Mouse (Mus musculus): ENCODE data around the gene Plcd3. TPM values are rescaled to one million over a fixed set of nuclear protein-coding genes. Genes with fewer than 3 reads are reported as not detected.

The Plcd3 gene
- total RNA-seq, 2 experiments from 2014 or later = 9.3 to 10.2 TPM

- DNase-seq (ENCODE audit: low spot score in 2 of 2) = no peak
- H3K4me3 ChIP-seq = no peak overlapping the region; the same call in 1 of the 2 replicates
Observed at GRCm38 (mm10) chr11:103080323-103081091, 21.0 kb downstream of the Plcd3 start.

GRCm38 (mm10) chr11:103078131-103078530 lies 23.3 kb downstream of the Plcd3 start:
- TF ChIP-seq CTCF (conservative IDR thresholded peaks at IDR 0.05) = no peak
- no peak overlapping the region for H3K4me3 ChIP-seq
- no peak overlapping the region for H3K27ac ChIP-seq
- DNase-seq (ENCODE audit: low spot score in 2 of 2) = no peak

More at GRCm38 (mm10) chr11:103080323-103081091, 21.0 kb downstream of the Plcd3 start:
- H3K27ac ChIP-seq = no peak overlapping the region
- peak; percentile 36 for TF ChIP-seq CTCF (conservative IDR thresholded peaks at IDR 0.05)

- no peak for TF ChIP-seq CTCF (conservative IDR thresholded peaks at IDR 0.05)
- DNase-seq (ENCODE audit: low spot score in 2 of 2) = no peak
- no peak overlapping the region for H3K27ac ChIP-seq
- no peak overlapping the region for H3K4me3 ChIP-seq
Observed at GRCm38 (mm10) chr11:103076581-103076980, 24.9 kb downstream of the Plcd3 start.

- TF ChIP-seq CTCF (conservative IDR thresholded peaks at IDR 0.05) = no peak
- Histone ChIP-seq H3K4me3 (no peak overlapping the region), H3K27ac (no peak overlapping the region)
- no peak for DNase-seq (ENCODE audit: low spot score in 2 of 2)
Observed at GRCm38 (mm10) chr11:103076010-103076409, 25.4 kb downstream of the Plcd3 start.

GRCm38 (mm10) chr11:103074796-103075323 lies 26.6 kb downstream of the Plcd3 start:
- DNase-seq (ENCODE audit: low spot score in 2 of 2) = no peak
- H3K4me3 ChIP-seq = no peak overlapping the region
- no peak for TF ChIP-seq CTCF (conservative IDR thresholded peaks at IDR 0.05)
- peak overlapping the region; percentile 3; the same call in 1 of the 2 replicates for H3K27ac ChIP-seq

GRCm38 (mm10) chr11:103074121-103074650 lies 27.3 kb downstream of the Plcd3 start:
- DNase-seq (ENCODE audit: low spot score in 2 of 2) = no peak
- Histone ChIP-seq H3K4me3 (no peak overlapping the region), H3K27ac (no peak overlapping the region; the same call in 1 of the 2 replicates)
- no peak for TF ChIP-seq CTCF (conservative IDR thresholded peaks at IDR 0.05)

GRCm38 (mm10) chr11:103073671-103074070 lies 27.8 kb downstream of the Plcd3 start:
- peak in 1 of 2 experiments; percentile 9 for DNase-seq (ENCODE audit: low spot score in 2 of 2)
- no peak overlapping the region for H3K27ac ChIP-seq
- no peak for TF ChIP-seq CTCF (conservative IDR thresholded peaks at IDR 0.05)
- no peak overlapping the region for H3K4me3 ChIP-seq

- no peak for TF ChIP-seq CTCF (conservative IDR thresholded peaks at IDR 0.05)
- no peak overlapping the region for H3K4me3 ChIP-seq
- no peak overlapping the region for H3K27ac ChIP-seq
- DNase-seq (ENCODE audit: low spot score in 2 of 2) = peak in 1 of 2 experiments; percentile 8
Observed at GRCm38 (mm10) chr11:103070322-103070880, 31.1 kb downstream of the Plcd3 start.

GRCm38 (mm10) chr11:103069731-103070130 lies 31.7 kb downstream of the Plcd3 start:
- H3K4me3 ChIP-seq = no peak overlapping the region
- TF ChIP-seq CTCF (conservative IDR thresholded peaks at IDR 0.05) = no peak
- H3K27ac ChIP-seq = no peak overlapping the region
- peak in 1 of 2 experiments; percentile 8 for DNase-seq (ENCODE audit: low spot score in 2 of 2)

GRCm38 (mm10) chr11:103068884-103069283 lies 32.6 kb downstream of the Plcd3 start:
- DNase-seq (ENCODE audit: low spot score in 2 of 2) = peak in 1 of 2 experiments; percentile 6
- Histone ChIP-seq H3K27ac (no peak overlapping the region), H3K4me3 (no peak overlapping the region)
- no peak for TF ChIP-seq CTCF (conservative IDR thresholded peaks at IDR 0.05)

- Histone ChIP-seq H3K4me3 (no peak overlapping the region), H3K27ac (peak overlapping the region; percentile 43; the same call in 1 of the 2 replicates)
- TF ChIP-seq CTCF (conservative IDR thresholded peaks at IDR 0.05) = no peak
- DNase-seq (ENCODE audit: low spot score in 2 of 2) = peak in 1 of 2 experiments; percentile 9
Observed at GRCm38 (mm10) chr11:103068272-103068671, 33.2 kb downstream of the Plcd3 start.

- Histone ChIP-seq H3K4me3 (no peak overlapping the region), H3K27ac (peak overlapping the region; percentile 43; the same call in 1 of the 2 replicates)
- DNase-seq (ENCODE audit: low spot score in 2 of 2) = peak in 1 of 2 experiments; percentile 9
- no peak for TF ChIP-seq CTCF (conservative IDR thresholded peaks at IDR 0.05)
Observed at GRCm38 (mm10) chr11:103067457-103068001, 33.9 kb downstream of the Plcd3 start.

- Histone ChIP-seq H3K27ac (no peak overlapping the region; the same call in 1 of the 2 replicates), H3K4me3 (no peak overlapping the region)
- peak in 1 of 2 experiments; percentile 8 for DNase-seq (ENCODE audit: low spot score in 2 of 2)
- no peak for TF ChIP-seq CTCF (conservative IDR thresholded peaks at IDR 0.05)
Observed at GRCm38 (mm10) chr11:103067051-103067361, 34.5 kb downstream of the Plcd3 start.
